17 mouse cellular contexts compared by ENCODE assay signal in the genomic region with DNA sequence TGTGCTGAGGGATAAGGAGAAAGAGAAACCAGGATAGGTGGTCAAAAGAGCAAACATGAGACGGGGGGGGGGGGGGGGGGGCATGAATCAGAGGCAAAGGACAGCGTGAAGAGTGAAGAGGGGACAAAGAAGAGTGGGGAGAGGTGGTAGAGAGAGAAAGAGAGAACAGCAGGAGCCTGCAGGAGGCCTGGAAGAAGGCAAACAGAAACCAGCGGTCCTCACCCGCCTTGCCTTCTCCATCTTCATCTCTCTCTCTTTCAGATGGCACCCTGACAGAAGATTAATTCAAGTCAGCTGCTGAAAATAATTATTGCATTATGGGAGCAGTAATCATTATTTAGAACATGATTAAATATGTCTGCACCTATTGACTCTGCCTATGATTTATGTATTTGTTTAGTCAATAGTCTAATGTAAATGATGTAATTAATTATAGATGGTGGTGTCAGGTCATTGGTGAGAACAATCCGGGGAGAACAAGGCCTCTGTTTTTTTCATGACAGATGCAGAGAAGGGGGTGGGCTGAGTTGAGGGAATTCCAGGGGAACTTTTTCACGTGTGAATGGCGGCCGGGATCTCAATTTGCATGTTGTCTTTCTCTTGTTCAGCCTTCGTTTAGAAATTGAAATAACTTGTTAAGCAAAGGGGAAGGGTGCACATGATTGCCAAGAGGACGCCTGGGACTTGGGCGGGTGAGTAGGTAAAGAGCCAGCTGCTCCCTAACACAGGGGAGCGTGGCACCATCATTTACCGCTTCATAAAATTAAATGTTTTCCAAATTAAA.
DNase-seq lines count a peak whose midpoint lies in the region; ATAC-seq and TF ChIP-seq lines count a peak whose summit lies in the region.
"Had no signal": no experiment of that assay in that cellular context is flagged by ENCODE, and none has a peak within 500 bp of the region (broad histone marks: within the 10 kb centered on the region; RNA-seq: fewer than 3 reads in every experiment).

No protein-coding gene starts in this region.

- ATAC-seq in intestine, embryonic 15.5 days, result peak; percentile 45; the same call in 1 of the 2 replicates
- ATAC-seq in intestine, postnatal 0 days, result no peak
- peak; percentile 87 for ATAC-seq in hindbrain, embryonic 12.5 days (ENCODE audit: low FRiP score)
- ATAC-seq in neural tube, embryonic 13.5 days (ENCODE audit: low read depth), result peak; percentile 84
- ATAC-seq in liver, embryonic 12.5 days, result no peak

- H3K36me3 ChIP-seq in intestine, embryonic 15.5 days, result no peaks in the 10 kb centered on the region
- H3K36me3 ChIP-seq in intestine, postnatal 0 days (ENCODE audit: control insufficient read depth, insufficient read depth), result no peaks in the 10 kb centered on the region
- no peaks in the 10 kb centered on the region for H3K36me3 ChIP-seq in hindbrain, embryonic 12.5 days
- no peaks in the 10 kb centered on the region for H3K36me3 ChIP-seq in neural tube, embryonic 13.5 days
- no peaks in the 10 kb centered on the region for H3K36me3 ChIP-seq in liver, embryonic 12.5 days
- H3K36me3 ChIP-seq: heart, embryonic 12.5 days; limb, embryonic 15.5 days had no signal

- no peak overlapping the region for H3K27ac ChIP-seq in intestine, embryonic 15.5 days
- no peak overlapping the region for H3K27ac ChIP-seq in intestine, postnatal 0 days (ENCODE audit: low read depth, low read length)
- peak overlapping the region; percentile 48; the same call in 1 of the 2 replicates for H3K27ac ChIP-seq in hindbrain, embryonic 12.5 days
- no peak overlapping the region for H3K27ac ChIP-seq in neural tube, embryonic 13.5 days (replicated peaks)
- no peak overlapping the region for H3K27ac ChIP-seq in liver, embryonic 12.5 days
- H3K27ac ChIP-seq: limb, embryonic 15.5 days had no signal

- H3K9ac ChIP-seq in intestine, embryonic 15.5 days, result no peak overlapping the region
- no peak overlapping the region for H3K9ac ChIP-seq in intestine, postnatal 0 days (ENCODE audit: low read depth, low read length)
- no peak overlapping the region for H3K9ac ChIP-seq in hindbrain, embryonic 12.5 days
- H3K9ac ChIP-seq in neural tube, embryonic 13.5 days, result no peak overlapping the region
- no peak overlapping the region for H3K9ac ChIP-seq in liver, embryonic 12.5 days
- H3K9ac ChIP-seq: heart, embryonic 12.5 days; limb, embryonic 15.5 days had no signal

- no peaks in the 10 kb centered on the region for H3K27me3 ChIP-seq in intestine, embryonic 15.5 days (replicated peaks)
- H3K27me3 ChIP-seq in intestine, postnatal 0 days (replicated peaks; ENCODE audit: control insufficient read depth, insufficient read depth, low read length), result no peaks in the 10 kb centered on the region
- H3K27me3 ChIP-seq in hindbrain, embryonic 12.5 days, result peaks cover 48% of the 10 kb centered on the region
- peaks cover 74% of the 10 kb centered on the region for H3K27me3 ChIP-seq in neural tube, embryonic 13.5 days
- H3K27me3 ChIP-seq in liver, embryonic 12.5 days (replicated peaks), result no peaks in the 10 kb centered on the region
- H3K27me3 ChIP-seq: heart, embryonic 12.5 days; limb, embryonic 15.5 days had no signal

- no peaks in the 10 kb centered on the region for H3K9me3 ChIP-seq in intestine, embryonic 15.5 days
- H3K9me3 ChIP-seq in intestine, postnatal 0 days (ENCODE audit: control insufficient read depth), result no peaks in the 10 kb centered on the region
- H3K9me3 ChIP-seq in hindbrain, embryonic 12.5 days (replicated peaks), result no peaks in the 10 kb centered on the region
- no peaks in the 10 kb centered on the region for H3K9me3 ChIP-seq in neural tube, embryonic 13.5 days
- H3K9me3 ChIP-seq in liver, embryonic 12.5 days (replicated peaks), result no peaks in the 10 kb centered on the region
- H3K9me3 ChIP-seq: heart, embryonic 12.5 days; limb, embryonic 15.5 days had no signal

- no peak overlapping the region for H3K4me2 ChIP-seq in intestine, embryonic 15.5 days (replicated peaks)
- no peak overlapping the region for H3K4me2 ChIP-seq in intestine, postnatal 0 days (replicated peaks; ENCODE audit: low read depth)
- no peak overlapping the region; the same call in none of the 2 replicates for H3K4me2 ChIP-seq in hindbrain, embryonic 12.5 days (replicated peaks)
- H3K4me2 ChIP-seq in neural tube, embryonic 13.5 days, result no peak overlapping the region
- no peak overlapping the region for H3K4me2 ChIP-seq in liver, embryonic 12.5 days
- H3K4me2 ChIP-seq: heart, embryonic 12.5 days; limb, embryonic 15.5 days had no signal

- DNase-seq in embryo, embryonic 10 days (ENCODE audit: low spot score), result peak; percentile 26
- DNase-seq in left cerebral cortex, adult 9 months (ENCODE audit: low spot score in 2 of 2), result no peak
- DNase-seq: cerebellum, adult 11 months; cerebellum, postnatal 36 days; gastrocnemius, postnatal 36 days; heart, postnatal 36 days; kidney, adult 18-20 months; kidney, postnatal 25 days; lung, adult 2 months; thymus, postnatal 36 days had no signal

- H3K4me3 ChIP-seq in intestine, embryonic 15.5 days (replicated peaks), result no peak overlapping the region
- no peak overlapping the region for H3K4me3 ChIP-seq in intestine, postnatal 0 days (ENCODE audit: low read depth, low read length)
- H3K4me3 ChIP-seq in hindbrain, embryonic 12.5 days, result no peak overlapping the region
- no peak overlapping the region for H3K4me3 ChIP-seq in neural tube, embryonic 13.5 days
- H3K4me3 ChIP-seq in liver, embryonic 12.5 days, result no peak overlapping the region
- H3K4me3 ChIP-seq: heart, embryonic 12.5 days; limb, embryonic 15.5 days had no signal

- TF ChIP-seq CTCF in intestine, postnatal 0 days (IDR thresholded peaks at IDR 0.05; ENCODE audit: low read depth), result no peak

- WGBS in intestine, embryonic 15.5 days, result 57% methylated on average over 13 of the region's 13 CpGs
- WGBS in intestine, postnatal 0 days, result 59% methylated on average over 12 of the region's 13 CpGs
- WGBS in hindbrain, embryonic 12.5 days, result 24% methylated on average over 12 of the region's 13 CpGs
- 13% methylated on average over 11 of the region's 13 CpGs for WGBS in neural tube, embryonic 13.5 days
- 59% methylated on average over 11 of the region's 13 CpGs for WGBS in liver, embryonic 12.5 days (ENCODE audit: insufficient replicate concordance)

- no peaks in the 10 kb centered on the region for H3K4me1 ChIP-seq in intestine, embryonic 15.5 days (replicated peaks)
- H3K4me1 ChIP-seq in intestine, postnatal 0 days (replicated peaks; ENCODE audit: control insufficient read depth, insufficient read depth, low read length), result no peaks in the 10 kb centered on the region
- H3K4me1 ChIP-seq in hindbrain, embryonic 12.5 days, result peaks cover 15% of the 10 kb centered on the region
- peaks cover 28% of the 10 kb centered on the region for H3K4me1 ChIP-seq in neural tube, embryonic 13.5 days (replicated peaks)
- no peaks in the 10 kb centered on the region for H3K4me1 ChIP-seq in liver, embryonic 12.5 days
- H3K4me1 ChIP-seq: heart, embryonic 12.5 days; limb, embryonic 15.5 days had no signal

Comparison
In these comparisons a context has a peak if more than half of its experiments do, and no peak if none do; other contexts are left out.
1. ATAC-seq: peak in intestine, embryonic 15.5 days (single experiment), hindbrain, embryonic 12.5 days (single experiment) and neural tube, embryonic 13.5 days (single experiment); none in intestine, postnatal 0 days (single experiment) and liver, embryonic 12.5 days (single experiment).